Mouse (Mus musculus) layer of hippocampus, adult 18-20 months (tissue): ENCODE measurements at regions not wholly inside any gene's neighbourhood (a gene's known extent, or its start where the extent isn't known, plus 50 kb on each side); places are given as distances from the start of the nearest gene placed in this dataset.

Experiments used
- DNase-seq, 2 experiments: peaks; one replicate each; pipeline ENCODE4 v3.0.0; 2022; ENCODE audit warnings: low spot score in 2 of 2

GRCm38 (mm10) chr6:41127816-41128215 is 92.5 kb upstream of the 2210010C04Rik start:
- no peak for DNase-seq

GRCm38 (mm10) chr6:41126855-41127254 is 91.5 kb upstream of the 2210010C04Rik start:
- no peak for DNase-seq

GRCm38 (mm10) chr6:41121641-41122040 is 86.3 kb upstream of the 2210010C04Rik start:
- no peak for DNase-seq

GRCm38 (mm10) chr6:41119176-41119575 is 83.9 kb upstream of the 2210010C04Rik start:
- no peak for DNase-seq

- peak; percentile 38 to 69 for DNase-seq
These were observed 83.1 kb upstream of the 2210010C04Rik start for GRCm38 (mm10) chr6:41118201-41118976.

- no peak for DNase-seq
These were observed 78.6 kb upstream of the 2210010C04Rik start for GRCm38 (mm10) chr6:41113943-41114342.

- peak; percentile 20 to 63 for DNase-seq
These were observed 77.7 kb upstream of the 2210010C04Rik start for GRCm38 (mm10) chr6:41112861-41113610.

GRCm38 (mm10) chr6:41111829-41112228 is 76.5 kb upstream of the 2210010C04Rik start:
- DNase-seq: no peak

GRCm38 (mm10) chr6:41108897-41109296 is 73.6 kb upstream of the 2210010C04Rik start:
- DNase-seq: no peak

GRCm38 (mm10) chr6:41103689-41104400 is 68.5 kb upstream of the 2210010C04Rik start:
- DNase-seq: no peak

- DNase-seq: no peak
These were observed 66.7 kb upstream of the 2210010C04Rik start for GRCm38 (mm10) chr6:41101997-41102396.

GRCm38 (mm10) chr6:41100258-41100657 is 64.9 kb upstream of the 2210010C04Rik start:
- no peak for DNase-seq

- peak in 1 of 2 experiments; percentile 19 for DNase-seq
These were observed 56.0 kb upstream of the 2210010C04Rik start for GRCm38 (mm10) chr6:41091177-41091829.
